Mouse (Mus musculus): ENCODE measurements around the gene Svep1. TPM values are rescaled to one million over a fixed set of nuclear protein-coding genes. Genes with fewer than 3 reads are reported as not detected.

The Svep1 gene
- total and polyA plus RNA-seq, 2 experiments: 0.20 to 0.46 TPM

GRCm38 (mm10) chr4:58003501-58003900, 203.2 kb downstream of the Svep1 start:
- no peaks in the 10 kb centered on the region for H3K4me1 ChIP-seq (ENCODE audit: control insufficient read depth, insufficient read depth, low read length)
- no peaks in the 10 kb centered on the region for H3K36me3 ChIP-seq (ENCODE audit: control insufficient read depth, insufficient read depth, low read length)
- no peaks in the 10 kb centered on the region for H3K27me3 ChIP-seq (ENCODE audit: control insufficient read depth, insufficient read depth, low read length)
- no peak overlapping the region for H3K27ac ChIP-seq (replicated peaks; ENCODE audit: insufficient read depth, low read depth, low read length)
- TF ChIP-seq CTCF (IDR thresholded peaks at IDR 0.05; ENCODE audit: low read depth, low read length) (no peak), POLR2A (IDR thresholded peaks at IDR 0.05; ENCODE audit: extremely low read depth, insufficient read depth, low read length) (no peak)
- no peak overlapping the region for H3K4me3 ChIP-seq (ENCODE audit: insufficient read depth, low read depth, low read length)
- peak; percentile 86 for DNase-seq (ENCODE audit: extremely low read depth, low read depth, low spot score)
- no peak overlapping the region for H3K9ac ChIP-seq (ENCODE audit: low read depth, low read length)
- no peaks in the 10 kb centered on the region for H3K79me2 ChIP-seq (ENCODE audit: control insufficient read depth, insufficient read depth, low read length)
- 35% methylated on average over 3 of the region's 3 CpGs for WGBS

Other genes starting within 250 kb of the Svep1 start
- gene Txndc8, start 197.7 kb downstream of the Svep1 start, total RNA-seq (2014; rRNA removed): not detected in 2 replicates
- not detected in 2 replicates for gene Txndc8, start 197.7 kb downstream of the Svep1 start, polyA plus RNA-seq (2012; rRNA removed)
- not detected in 2 replicates for gene Musk, start 79.1 kb upstream of the Svep1 start, total RNA-seq (2014; rRNA removed)
- not detected in 2 replicates for gene Musk, start 79.1 kb upstream of the Svep1 start, polyA plus RNA-seq (2012; rRNA removed)